Mouse (Mus musculus) urinary bladder, postnatal 10 days (tissue): ENCODE measurements around the gene Atp5d.

ENCODE experiments used
- DNase-seq: peaks from one replicate; pipeline ENCODE4 v3.0.0; 2022; ENCODE audit warnings: low spot score

Atp5d gene

GRCm38 (mm10) chr10:80168038-80168661, 29.7 kb downstream of the Atp5d start:
- DNase-seq, result peak; percentile 84

DNA sequence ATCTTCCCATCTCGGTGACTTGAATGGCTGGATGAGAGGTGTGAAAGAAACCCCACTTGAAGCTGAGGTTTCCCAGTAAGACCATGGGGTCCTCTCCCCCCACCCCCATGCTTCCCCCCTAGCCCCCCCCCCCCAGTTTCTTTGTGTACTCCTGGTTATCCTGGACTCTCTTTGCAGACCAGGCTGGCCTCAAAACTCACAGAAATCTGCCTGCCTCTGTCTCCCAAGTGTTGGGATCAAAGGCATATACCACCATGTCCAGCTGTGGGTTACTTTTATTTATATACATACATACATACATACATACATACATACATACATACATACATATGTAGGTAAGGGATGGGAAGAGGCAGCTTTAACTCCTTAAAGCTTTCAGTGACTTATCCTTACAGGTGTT, 30.6 kb downstream of the Atp5d start:
- DNase-seq, result no peak

DNA sequence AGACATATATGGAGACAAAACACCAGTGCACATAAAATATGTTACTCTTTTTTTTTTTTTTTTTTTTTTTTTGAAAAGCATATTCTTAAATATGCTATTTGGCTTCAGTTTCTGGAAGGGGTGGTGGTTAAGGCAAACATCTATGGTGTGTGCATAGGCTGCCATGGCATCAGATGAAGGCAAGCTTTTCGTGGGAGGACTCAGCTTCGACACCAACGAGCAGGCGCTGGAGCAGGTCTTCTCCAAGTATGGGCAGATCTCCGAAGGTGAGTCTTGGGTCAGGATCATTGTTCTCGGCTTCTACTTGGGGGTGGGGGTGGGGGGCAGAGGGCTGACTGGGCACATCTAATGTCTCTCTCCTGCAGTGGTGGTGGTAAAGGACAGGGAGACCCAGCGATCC, 31.2 kb downstream of the Atp5d start:
- DNase-seq, result no peak

- DNase-seq, result no peak
Measured at GRCm38 (mm10) chr10:80170052-80170451, 31.6 kb downstream of the Atp5d start.

GRCm38 (mm10) chr10:80170601-80171021, 32.2 kb downstream of the Atp5d start:
- DNase-seq, result no peak

- DNase-seq, result no peak
Measured at GRCm38 (mm10) chr10:80171252-80171651, 32.8 kb downstream of the Atp5d start.

- no peak for DNase-seq
Measured at GRCm38 (mm10) chr10:80171760-80172526, 33.5 kb downstream of the Atp5d start.

DNA sequence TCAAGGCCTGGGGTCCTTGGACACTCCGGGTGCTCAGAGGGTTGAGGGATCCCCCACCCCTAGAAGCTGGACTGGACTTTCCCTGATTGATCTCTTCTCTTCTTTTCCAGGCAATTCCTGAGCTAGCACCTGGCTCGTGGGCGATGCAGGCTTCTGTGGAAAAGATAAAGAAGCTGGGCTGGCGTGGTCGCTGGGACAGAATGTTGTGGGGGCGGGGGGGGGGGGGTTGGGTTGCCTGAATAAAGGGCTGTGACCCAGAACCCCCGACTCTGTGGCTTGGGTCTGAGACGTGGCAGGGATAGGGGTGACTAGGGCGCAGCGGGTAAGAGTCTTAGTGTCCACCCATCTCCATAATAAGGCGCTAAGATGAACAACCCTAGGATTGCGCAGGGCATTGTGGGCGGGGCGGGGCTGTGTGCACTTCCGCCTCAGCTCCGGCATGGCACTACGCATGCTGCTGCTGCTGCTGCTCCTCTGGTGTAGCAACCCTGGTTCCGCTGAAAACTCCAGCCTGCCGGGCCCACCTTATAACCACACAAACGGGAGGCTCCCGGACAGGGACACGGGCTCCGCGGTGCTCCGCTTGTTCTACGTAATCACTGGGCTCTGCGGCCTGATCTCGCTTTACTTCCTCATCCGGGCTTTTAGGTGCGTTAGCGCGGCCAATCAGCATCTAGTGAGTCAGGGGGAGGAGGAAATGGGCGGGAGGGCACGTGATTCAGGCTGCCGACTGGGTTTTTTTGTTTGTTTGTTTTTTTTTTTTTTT, 34.3 kb downstream of the Atp5d start, which contains the start of gene 1600002K03Rik:
1600002K03Rik (plus strand) TSS at position 418 of the 766 bp plus-strand sequence.
- DNase-seq, result peak; percentile 55

- no peak for DNase-seq
Measured at GRCm38 (mm10) chr10:80173358-80173757, 34.9 kb downstream of the Atp5d start.

DNA sequence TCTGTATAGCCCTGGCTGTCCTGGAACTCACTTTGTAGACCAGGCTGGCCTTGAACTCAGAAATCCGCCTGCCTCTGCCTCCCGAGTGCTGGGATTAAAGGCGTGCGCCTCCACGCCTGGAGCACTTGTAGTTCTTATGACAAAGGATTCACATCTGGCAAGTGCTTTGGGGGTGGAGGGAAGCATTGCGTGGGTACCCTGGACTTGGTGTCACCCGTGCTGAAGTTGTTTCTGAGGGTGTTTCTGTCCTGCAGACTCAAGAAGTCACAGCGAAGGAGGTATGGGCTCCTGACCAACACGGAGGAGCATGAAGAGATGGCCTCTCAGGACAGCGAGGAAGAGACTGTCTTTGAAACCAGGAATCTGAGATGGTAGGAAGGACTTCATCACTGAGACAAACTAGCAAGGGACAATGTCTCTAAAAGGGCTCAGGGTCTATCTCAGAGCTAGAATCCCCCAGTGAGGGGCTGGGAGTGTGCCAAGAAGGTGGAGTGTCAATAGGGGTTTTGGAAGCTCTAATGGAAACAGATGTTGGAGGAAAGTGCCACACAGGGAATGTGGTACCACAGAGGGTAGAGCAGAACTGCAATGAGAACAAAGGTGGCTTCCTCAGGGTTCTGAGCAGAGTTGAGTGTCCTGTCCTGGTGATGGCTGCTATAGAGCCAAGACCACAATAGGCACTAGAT, 35.7 kb downstream of the Atp5d start:
- no peak for DNase-seq

DNA sequence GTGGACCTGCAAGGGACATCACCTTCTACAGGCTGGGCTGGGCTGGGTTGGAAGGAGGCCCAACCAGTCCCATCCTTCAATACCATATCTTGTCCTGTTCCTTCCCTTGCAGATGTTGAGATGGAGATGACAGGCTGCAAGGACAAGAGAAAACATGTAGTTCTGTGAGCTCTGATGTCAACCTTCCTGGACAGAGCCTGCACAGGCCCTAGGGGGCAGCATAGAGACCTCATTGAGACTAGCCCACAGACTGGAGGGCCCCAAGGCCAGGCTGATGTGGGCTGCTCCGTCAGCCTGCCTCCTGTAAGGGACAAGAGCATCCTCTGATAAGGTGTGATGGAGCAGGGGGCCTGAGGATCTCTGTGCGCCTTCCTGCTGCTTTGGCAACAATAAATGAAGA, 36.3 kb downstream of the Atp5d start:
- no peak for DNase-seq

- no peak for DNase-seq
Measured at GRCm38 (mm10) chr10:80175536-80176269, 37.3 kb downstream of the Atp5d start.

DNA sequence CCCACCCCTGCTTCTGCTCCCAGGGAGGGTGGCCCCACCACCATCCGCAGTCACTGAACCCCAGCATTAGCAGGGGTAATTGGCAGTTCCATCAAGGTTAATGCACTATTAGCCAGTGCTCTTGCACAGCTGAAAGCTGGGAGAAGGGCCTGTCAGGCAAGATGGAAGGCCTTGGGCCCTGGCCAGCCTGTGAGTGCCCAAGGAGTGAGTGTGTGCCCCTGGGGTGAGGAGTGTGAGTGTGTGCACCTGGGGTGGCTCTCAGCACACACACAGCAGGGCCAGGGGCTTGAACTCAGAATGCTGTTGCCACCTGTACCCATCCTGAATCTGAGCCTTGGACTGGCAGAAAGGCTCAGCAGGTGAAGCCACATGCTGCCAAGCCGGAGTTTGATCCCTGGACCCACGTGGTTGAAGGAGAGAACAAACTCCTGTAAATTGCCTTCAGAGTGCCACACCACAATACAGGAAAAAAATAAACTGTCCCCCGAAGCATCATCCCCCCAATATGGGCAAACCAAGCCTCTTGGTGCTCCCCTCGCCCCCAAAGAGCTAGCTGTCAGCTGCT, 37.9 kb downstream of the Atp5d start:
- no peak for DNase-seq

DNA sequence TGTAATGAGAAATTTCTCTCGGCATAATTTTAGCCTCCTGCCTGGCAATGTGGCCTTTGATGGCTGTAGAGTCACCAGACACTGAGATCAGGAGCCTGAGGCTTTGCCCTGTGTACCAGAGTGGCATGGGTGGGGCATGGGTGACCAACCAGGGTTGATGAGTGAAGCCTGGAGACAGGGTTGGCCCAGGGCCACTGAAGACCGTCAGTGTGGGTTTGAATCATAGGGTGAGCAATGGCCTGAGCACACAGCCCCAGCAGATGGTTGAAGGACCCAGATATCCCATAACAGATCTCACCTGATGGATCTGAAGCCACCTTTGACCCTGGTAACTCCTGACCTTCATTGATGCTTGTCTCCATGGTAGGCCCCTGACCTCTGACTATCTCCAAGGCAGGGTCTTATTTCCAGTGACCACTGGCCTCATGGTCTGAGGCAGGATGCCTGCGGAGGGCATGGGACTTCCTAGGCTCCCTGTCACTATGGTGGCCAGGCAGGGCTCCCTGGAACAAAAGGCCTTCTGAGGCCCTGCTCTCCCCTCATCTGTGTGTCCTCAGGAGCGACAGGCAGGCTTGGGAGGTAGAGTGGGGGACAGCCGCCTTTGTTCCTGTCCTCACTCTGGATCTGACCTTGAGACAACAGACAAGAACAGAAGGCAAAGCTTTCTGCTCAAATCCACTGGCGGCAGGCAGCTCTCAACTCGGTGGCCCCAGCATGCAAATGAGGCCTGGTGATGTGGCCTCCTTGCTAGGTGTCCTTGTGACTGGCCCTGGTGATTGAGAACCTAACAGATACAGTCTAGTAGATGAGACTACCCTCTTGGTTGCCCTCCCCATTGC, 39.2 kb downstream of the Atp5d start:
- DNase-seq, result no peak

DNA sequence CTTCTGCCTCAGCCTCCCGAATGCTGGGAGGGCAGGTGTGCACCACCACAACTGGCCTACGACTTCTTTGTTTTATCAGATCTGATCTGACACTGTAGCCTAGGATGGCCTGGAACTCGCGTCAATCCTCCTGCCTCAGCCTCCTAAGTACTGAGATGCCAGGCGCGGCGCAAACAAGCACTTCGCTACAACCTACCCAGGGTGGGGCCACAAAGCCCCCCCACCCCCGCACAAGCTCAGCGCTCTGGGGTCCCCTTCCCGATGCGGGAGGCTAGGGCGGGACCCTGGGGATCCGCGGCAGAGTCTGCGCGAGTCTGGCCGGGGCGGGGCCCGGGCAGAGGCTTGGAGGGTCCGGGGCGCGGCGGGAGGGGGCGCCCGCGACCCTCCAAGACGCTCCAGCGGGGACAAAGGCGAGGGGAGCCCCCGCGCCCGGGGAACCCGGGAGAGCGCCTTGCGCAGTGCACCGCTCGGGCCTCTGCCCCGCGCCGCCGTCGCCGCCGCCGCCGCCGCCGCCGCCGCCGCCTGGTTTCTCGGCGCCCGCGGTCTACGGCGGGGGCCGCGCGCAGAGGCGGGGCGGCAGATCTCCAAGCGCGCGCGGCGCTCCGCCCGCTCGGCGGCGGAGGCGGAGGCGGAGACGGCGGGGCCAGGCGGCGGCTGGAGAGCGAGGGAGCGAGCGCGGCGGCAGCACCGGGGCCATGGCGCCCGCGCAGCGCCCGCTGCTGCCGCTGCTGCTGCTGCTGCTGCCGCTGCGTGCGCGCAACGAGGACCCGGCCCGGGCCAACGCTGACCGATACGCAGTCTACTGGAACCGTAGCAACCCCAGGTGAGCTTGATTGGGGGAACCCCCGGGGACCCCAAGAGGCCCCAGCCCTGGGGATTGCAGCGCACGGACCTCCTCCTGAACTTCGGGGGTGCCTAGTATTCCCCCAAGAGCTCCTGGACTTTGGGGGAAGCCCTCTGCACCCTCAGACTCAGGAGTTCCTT, 40.9 kb downstream of the Atp5d start, which contains the start of gene Efna2:
Efna2 (plus strand) TSS at position 415 of the 984 bp plus-strand sequence.
- no peak for DNase-seq

DNA sequence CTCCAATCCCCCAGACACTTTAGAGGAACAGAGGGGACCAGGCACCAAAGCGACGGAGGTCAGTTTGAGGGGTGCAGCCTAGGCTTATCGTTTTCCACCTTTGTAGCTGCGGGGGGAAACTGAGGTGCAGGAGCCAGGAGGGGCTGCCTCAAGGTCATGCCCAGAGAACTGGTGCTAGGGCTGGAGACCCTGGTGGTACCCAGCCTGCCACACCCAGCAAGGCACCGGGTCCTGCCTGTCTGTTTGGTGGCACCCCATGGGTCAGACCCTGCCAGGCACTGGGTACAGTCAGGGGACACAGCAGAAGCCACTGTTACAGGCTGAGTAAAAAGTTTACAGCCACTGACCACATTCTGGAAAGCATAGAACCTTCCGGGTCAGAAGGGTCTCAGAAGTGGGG, 41.9 kb downstream of the Atp5d start:
- DNase-seq, result no peak

GRCm38 (mm10) chr10:80180823-80181222, 42.4 kb downstream of the Atp5d start:
- no peak for DNase-seq

GRCm38 (mm10) chr10:80182547-80182946, 44.1 kb downstream of the Atp5d start:
- DNase-seq, result no peak

DNA sequence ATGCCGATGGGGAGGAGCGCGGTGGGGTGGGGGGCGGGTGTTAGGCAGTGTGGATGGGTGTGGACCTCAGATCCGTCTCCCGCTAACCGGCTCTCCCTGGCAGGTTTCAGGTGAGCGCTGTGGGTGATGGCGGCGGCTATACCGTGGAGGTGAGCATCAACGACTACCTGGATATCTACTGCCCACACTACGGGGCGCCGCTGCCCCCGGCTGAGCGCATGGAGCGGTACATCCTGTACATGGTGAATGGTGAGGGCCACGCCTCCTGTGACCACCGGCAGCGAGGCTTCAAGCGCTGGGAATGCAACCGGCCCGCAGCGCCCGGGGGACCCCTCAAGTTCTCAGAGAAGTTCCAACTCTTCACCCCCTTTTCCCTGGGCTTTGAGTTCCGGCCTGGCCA, 48.2 kb downstream of the Atp5d start:
- no peak for DNase-seq
